Mouse (Mus musculus) limb, embryonic 12.5 days (tissue): ENCODE measurements at regions not wholly inside any gene's neighbourhood (a gene's known extent, or its start where the extent isn't known, plus 50 kb on each side); places are given as distances from the start of the nearest gene placed in this dataset.

Experiments used
- ATAC-seq: fragments of 200-750 bp; cut with Nextera tagmentation; 2 replicates; pipeline ENCODE4 v1.8.0; 2017; ENCODE audit warnings: low read depth, moderate TSS enrichment; ENCODE audit not compliant: insufficient number of reproducible peaks, insufficient read depth, low FRiP score, low TSS enrichment
- H3K27ac ChIP-seq: fragments of 300-500 bp; sonication (generic); 2 replicates; pipeline ENCODE4 v1.5.1; 2016; ENCODE audit warnings: mild to moderate bottlenecking, moderate library complexity
- H3K27me3 ChIP-seq: fragments of 300-500 bp; sonication (generic); 2 replicates; pipeline ENCODE4 v1.6.1; 2016; ENCODE audit warnings: mild to moderate bottlenecking, moderate library complexity
- H3K36me3 ChIP-seq: fragments of 300-500 bp; sonication (generic); 2 replicates; pipeline ENCODE4 v1.6.1; 2016; ENCODE audit warnings: mild to moderate bottlenecking, moderate library complexity
- H3K4me1 ChIP-seq: fragments of 300-500 bp; sonication (generic); replicated peaks from 2 replicates; pipeline ENCODE4 v1.6.1; 2016
- H3K4me2 ChIP-seq: fragments of 300-500 bp; sonication (generic); 2 replicates; pipeline ENCODE4 v1.6.1; 2016; ENCODE audit warnings: mild to moderate bottlenecking, moderate library complexity
- H3K4me3 ChIP-seq: fragments of 300-500 bp; sonication (generic); replicated peaks from 2 replicates; pipeline ENCODE4 v1.5.1; 2016; ENCODE audit warnings: mild to moderate bottlenecking
- H3K9ac ChIP-seq: fragments of 300-500 bp; sonication (generic); replicated peaks from 2 replicates; pipeline ENCODE4 v1.6.1; 2016; ENCODE audit warnings: mild to moderate bottlenecking, moderate library complexity
- H3K9me3 ChIP-seq: fragments of 300-500 bp; sonication (generic); 2 replicates; pipeline ENCODE4 v1.6.1; 2016; ENCODE audit warnings: mild to moderate bottlenecking, moderate library complexity
- WGBS: fragments of 180-500 bp; shearing (Covaris S2); methylation state at CpG from one replicate; pipeline ENCODE4 v1.1.7; 2016; 5-methylcytosine and 5-hydroxymethylcytosine counted together

DNA sequence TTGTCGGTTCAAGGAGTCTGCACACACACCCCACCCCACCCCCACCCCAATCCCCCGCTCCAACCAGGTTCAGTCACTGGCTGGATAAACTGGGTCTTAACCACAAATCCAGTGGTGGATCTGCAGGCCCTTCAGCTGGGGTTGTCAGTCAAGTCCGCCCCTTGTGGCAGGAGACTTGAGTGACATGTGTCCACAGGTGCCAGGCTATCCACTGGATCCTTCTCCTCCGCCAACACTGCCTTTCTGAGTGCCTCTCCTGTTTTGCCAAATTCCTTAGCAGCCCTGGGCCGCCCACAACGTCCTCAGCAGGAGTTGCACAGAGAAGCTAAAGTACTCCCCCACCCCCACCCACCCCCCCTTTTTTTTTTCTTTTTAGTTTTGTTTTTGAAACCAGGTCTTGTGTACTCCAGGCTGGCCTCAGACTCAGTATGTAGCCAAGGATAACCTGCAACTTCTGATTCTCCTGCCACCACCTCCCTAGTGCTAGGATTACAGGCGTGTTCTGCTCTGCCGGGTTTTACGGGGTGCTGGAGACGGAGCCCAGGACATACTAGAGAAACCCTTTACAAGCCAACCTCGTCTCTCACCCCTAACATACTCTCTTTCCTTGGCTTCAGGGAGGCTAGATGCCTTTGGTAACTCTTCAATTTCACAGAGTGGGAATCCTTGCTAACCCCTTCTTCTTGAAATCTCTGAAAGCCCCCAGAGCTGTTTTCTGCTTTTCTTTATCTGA is 57.2 kb upstream of the Zfp280d start:
- no peaks in the 10 kb centered on the region for H3K9me3 ChIP-seq
- no peak for ATAC-seq
- H3K27me3 ChIP-seq = no peaks in the 10 kb centered on the region
- no peak overlapping the region for H3K4me2 ChIP-seq
- H3K4me1 ChIP-seq = peaks cover 4% of the 10 kb centered on the region; the same call in 1 of the 2 replicates
- H3K4me3 ChIP-seq = no peak overlapping the region
- H3K36me3 ChIP-seq = no peaks in the 10 kb centered on the region
- H3K27ac ChIP-seq = 0 out of 2 replicates have a peak overlapping the region, but pooled peaks have one; percentile 31
- 48% methylated on average over 11 of the region's 11 CpGs for WGBS
- H3K9ac ChIP-seq = no peak overlapping the region

DNA sequence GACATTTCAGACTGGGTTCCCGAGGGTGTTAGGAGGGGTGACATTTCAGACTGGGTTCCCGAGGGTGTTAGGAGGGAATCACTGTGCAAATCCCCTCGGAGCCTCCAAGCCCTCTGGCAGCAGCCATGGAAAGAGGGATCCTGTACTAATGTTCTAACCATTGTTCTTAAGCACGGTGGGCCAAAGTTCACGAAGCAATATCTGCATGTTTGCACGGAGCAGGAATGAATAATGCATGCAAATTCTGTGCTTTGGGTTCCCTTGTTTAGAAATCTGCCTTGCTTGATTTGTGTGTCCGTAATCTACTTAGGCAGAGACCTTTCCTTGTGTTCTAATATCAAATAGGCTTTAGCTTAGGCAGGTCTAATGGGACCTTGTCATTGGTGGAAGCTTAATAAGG is 55.9 kb upstream of the Zfp280d start:
- H3K4me3 ChIP-seq = no peak overlapping the region
- H3K9ac ChIP-seq = no peak overlapping the region
- no peaks in the 10 kb centered on the region for H3K9me3 ChIP-seq
- no peak for ATAC-seq
- no peak overlapping the region for H3K4me2 ChIP-seq
- H3K36me3 ChIP-seq = no peaks in the 10 kb centered on the region
- 74% methylated on average over 7 of the region's 7 CpGs for WGBS
- H3K27me3 ChIP-seq = no peaks in the 10 kb centered on the region
- no peak overlapping the region for H3K27ac ChIP-seq
- peaks cover 4% of the 10 kb centered on the region; the same call in 1 of the 2 replicates for H3K4me1 ChIP-seq

DNA sequence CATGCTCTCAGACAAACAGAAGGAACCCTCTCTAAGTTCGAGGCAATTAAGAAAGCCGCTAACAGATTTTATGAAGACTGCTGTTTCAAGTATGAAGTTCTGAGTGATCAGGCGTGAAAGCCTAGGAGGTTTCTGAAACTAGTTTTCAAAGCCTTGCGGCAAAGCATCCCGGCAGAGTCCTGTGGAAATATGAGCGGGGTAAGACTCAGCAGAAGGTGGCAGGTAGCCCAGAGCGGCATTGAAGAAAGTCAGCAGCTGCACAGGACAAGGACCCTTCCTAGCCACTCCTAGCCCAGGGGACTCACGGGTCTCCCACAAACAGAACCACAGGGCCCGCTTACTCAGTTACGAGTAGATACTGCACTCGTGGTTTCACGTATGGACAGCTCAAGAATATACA is 54.8 kb upstream of the Zfp280d start:
- Histone ChIP-seq H3K27ac (no peak overlapping the region), H3K9ac (no peak overlapping the region), H3K27me3 (no peaks in the 10 kb centered on the region), H3K4me2 (no peak overlapping the region), H3K4me1 (peaks cover 4% of the 10 kb centered on the region; the same call in 1 of the 2 replicates), H3K36me3 (no peaks in the 10 kb centered on the region), H3K9me3 (no peaks in the 10 kb centered on the region), H3K4me3 (no peak overlapping the region)
- no peak for ATAC-seq
- WGBS = 81% methylated on average over 12 of the region's 12 CpGs

DNA sequence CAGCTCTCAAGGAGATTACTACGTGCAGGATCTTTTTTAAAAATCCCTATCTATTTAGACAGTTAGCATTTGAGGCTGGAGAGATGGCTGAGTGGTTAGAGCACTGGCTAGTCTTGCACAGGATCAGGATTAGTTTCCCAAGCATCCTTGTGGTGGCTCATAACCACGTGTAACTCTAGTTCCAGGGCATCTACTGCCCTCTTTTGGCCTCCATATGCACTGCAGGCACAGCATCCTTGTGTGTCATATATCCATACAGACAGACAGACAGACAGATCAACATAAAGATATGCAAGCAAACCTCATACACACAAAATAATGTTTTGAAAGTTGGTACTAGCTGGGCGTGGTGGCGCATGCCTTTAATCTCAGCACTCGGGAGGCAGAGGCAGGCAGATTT is 53.3 kb upstream of the Zfp280d start:
- ATAC-seq = no peak
- H3K27me3 ChIP-seq = no peaks in the 10 kb centered on the region
- H3K4me1 ChIP-seq = peaks cover 4% of the 10 kb centered on the region; the same call in 1 of the 2 replicates
- no peaks in the 10 kb centered on the region for H3K36me3 ChIP-seq
- H3K9me3 ChIP-seq = no peaks in the 10 kb centered on the region
- H3K27ac ChIP-seq = no peak overlapping the region
- WGBS = 79% methylated on average over 5 of the region's 5 CpGs
- no peak overlapping the region for H3K4me2 ChIP-seq
- H3K4me3 ChIP-seq = no peak overlapping the region
- H3K9ac ChIP-seq = no peak overlapping the region
